Mouse (Mus musculus): ENCODE data around the gene Inf2. TPM values are rescaled to one million over a fixed set of nuclear protein-coding genes. Genes with fewer than 3 reads are reported as not detected.

Gene Inf2
- total and polyA plus RNA-seq, 2 experiments from 2014 or later: 2.7 to 17.1 TPM

DNA sequence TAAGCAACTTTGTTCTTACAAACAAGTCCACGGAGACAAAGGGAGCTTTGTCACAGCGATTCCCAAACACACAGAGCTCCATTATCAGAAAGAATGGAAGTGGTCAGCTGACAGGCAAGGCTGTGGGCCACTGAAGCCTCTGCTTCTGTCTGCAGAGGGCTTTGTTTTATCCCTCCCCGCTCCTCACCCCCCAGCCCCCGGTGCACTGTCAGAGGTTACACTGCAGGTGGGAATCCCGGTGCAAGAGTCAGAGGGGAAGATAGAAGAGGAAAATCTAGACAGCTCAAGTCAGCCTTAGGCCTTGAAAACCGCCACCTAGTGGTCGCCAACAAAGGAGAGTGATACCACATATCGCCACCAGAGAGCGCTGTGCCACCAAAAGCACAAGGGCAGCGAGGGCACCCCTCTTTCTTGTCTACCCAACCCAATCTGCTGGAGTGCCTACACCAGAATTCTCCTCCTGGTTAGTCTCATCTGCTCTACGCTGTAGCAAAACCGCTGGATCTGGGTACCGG is 36.7 kb upstream of the Inf2 start:
- 6% methylated on average over 13 of the region's 13 CpGs for WGBS

DNA sequence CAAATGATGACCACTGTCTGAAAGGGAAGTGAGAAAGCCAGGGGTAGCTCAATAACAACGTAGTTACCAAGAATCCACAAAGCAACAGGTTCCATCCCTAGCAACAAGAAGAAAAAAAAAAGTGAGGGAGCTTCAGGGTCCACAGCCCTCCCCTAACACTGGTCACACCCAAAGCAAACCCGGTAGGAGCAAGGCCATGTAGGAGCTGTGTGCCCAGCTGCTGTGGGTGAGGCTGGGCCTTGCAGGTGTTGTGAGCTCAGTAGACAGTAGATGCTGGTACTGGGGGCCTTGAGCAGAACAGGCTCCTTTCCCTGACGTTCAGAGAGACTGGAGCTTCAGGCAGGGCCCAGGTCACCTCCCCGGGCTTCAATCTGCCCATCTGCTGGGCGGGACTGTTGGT is 36.1 kb upstream of the Inf2 start:
- TF ChIP-seq EP300 (IDR thresholded peaks at IDR 0.05; ENCODE audit: low read depth) (no peak), CTCF (IDR thresholded peaks at IDR 0.05; ENCODE audit: low read depth) (no peak)
- H3K27me3 ChIP-seq (ENCODE audit: control insufficient read depth, insufficient read depth, low read length): no peaks in the 10 kb centered on the region
- ATAC-seq (ENCODE audit: insufficient read depth, low read depth) (no peak), DNase-seq (ENCODE audit: low spot score) (no peak)
- no peak overlapping the region for H3K4me2 ChIP-seq (ENCODE audit: low read depth, low read length)
- no peaks in the 10 kb centered on the region for H3K36me3 ChIP-seq (replicated peaks; ENCODE audit: control insufficient read depth, insufficient read depth, low read length)
- no peak overlapping the region for H3K4me3 ChIP-seq (ENCODE audit: low read depth, low read length)
- 60% methylated on average over 5 of the region's 5 CpGs for WGBS
- no peaks in the 10 kb centered on the region; the same call in 1 of the 2 replicates for H3K4me1 ChIP-seq (ENCODE audit: control insufficient read depth, insufficient read depth)
- H3K9ac ChIP-seq (replicated peaks; ENCODE audit: low read depth, low read length): no peak overlapping the region
- H3K27ac ChIP-seq (ENCODE audit: low read depth): no peak overlapping the region
- no peaks in the 10 kb centered on the region for H3K9me3 ChIP-seq (replicated peaks; ENCODE audit: control insufficient read depth, low read length)

More for the DNA sequence above, 36.7 kb upstream of the Inf2 start:
- Histone ChIP-seq H3K4me3 (ENCODE audit: low read depth, low read length) (no peak overlapping the region), H3K9me3 (replicated peaks; ENCODE audit: control insufficient read depth, low read length) (no peaks in the 10 kb centered on the region), H3K4me2 (ENCODE audit: low read depth, low read length) (no peak overlapping the region), H3K27ac (ENCODE audit: low read depth) (no peak overlapping the region), H3K27me3 (ENCODE audit: control insufficient read depth, insufficient read depth, low read length) (no peaks in the 10 kb centered on the region), H3K36me3 (replicated peaks; ENCODE audit: control insufficient read depth, insufficient read depth, low read length) (no peaks in the 10 kb centered on the region), H3K4me1 (ENCODE audit: control insufficient read depth, insufficient read depth) (no peaks in the 10 kb centered on the region; the same call in 1 of the 2 replicates), H3K9ac (replicated peaks; ENCODE audit: low read depth, low read length) (no peak overlapping the region)
- TF ChIP-seq CTCF (IDR thresholded peaks at IDR 0.05; ENCODE audit: low read depth) (peak; percentile 100), EP300 (IDR thresholded peaks at IDR 0.05; ENCODE audit: low read depth) (no peak)
- ATAC-seq (ENCODE audit: insufficient read depth, low read depth) (peak; percentile 57), DNase-seq (ENCODE audit: low spot score) (peak; percentile 72)

DNA sequence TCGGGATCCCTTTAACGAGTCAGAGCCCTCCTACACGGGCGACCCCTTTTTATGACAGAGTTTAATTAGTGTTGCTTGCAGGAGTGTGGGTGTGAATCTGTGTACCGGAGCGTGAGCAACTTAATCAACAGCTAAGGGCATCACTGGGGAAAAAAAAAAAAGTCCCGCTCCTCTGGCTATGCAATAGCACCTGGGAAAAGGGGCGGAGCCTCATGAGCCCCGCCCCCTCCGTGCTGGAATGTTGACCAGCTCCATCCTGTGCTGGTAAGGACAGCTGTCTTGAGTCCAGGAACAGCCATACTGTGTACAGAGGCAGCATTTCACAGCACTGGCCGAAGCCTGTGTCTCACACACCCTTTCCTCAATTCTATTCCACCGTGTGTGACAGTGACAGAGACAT is 33.7 kb upstream of the Inf2 start:
- Histone ChIP-seq H3K9me3 (replicated peaks; ENCODE audit: control insufficient read depth, low read length) (no peaks in the 10 kb centered on the region), H3K36me3 (replicated peaks; ENCODE audit: control insufficient read depth, insufficient read depth, low read length) (no peaks in the 10 kb centered on the region), H3K4me1 (ENCODE audit: control insufficient read depth, insufficient read depth) (peaks cover 4% of the 10 kb centered on the region; the same call in 1 of the 2 replicates), H3K27me3 (ENCODE audit: control insufficient read depth, insufficient read depth, low read length) (no peaks in the 10 kb centered on the region), H3K4me2 (ENCODE audit: low read depth, low read length) (no peak overlapping the region), H3K9ac (replicated peaks; ENCODE audit: low read depth, low read length) (no peak overlapping the region), H3K4me3 (ENCODE audit: low read depth, low read length) (no peak overlapping the region), H3K27ac (ENCODE audit: low read depth) (no peak overlapping the region)
- WGBS: 44% methylated on average over 12 of the region's 12 CpGs
- TF ChIP-seq EP300 (IDR thresholded peaks at IDR 0.05; ENCODE audit: low read depth) (no peak), CTCF (IDR thresholded peaks at IDR 0.05; ENCODE audit: low read depth) (no peak)
- ATAC-seq (ENCODE audit: insufficient read depth, low read depth) (no peak), DNase-seq (ENCODE audit: low spot score) (no peak)

DNA sequence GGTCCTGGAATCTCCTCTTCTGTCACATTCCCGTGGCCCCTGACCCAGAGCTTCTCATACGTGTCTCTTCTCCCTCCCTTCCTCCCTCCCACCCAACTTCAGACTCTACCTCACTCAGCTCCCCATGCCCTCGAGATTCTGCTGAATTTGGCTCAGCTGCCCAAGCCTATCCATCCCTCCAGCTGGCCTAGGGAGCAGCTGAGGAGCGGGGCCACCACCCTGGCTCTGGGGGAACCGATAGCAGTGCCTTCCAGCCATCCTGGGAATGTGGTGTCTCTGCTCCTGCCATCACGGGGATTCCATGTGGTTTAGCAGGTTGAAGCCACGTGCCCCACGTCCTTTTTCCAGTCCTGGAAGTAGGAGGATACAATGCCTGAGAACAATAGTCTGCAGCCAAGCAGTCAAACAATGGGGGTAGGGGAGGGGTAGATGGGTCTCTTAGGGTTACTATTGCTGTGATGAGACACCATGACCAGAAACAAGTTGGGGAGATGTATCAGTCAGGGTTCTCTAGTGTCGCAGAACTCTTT is 32.0 kb upstream of the Inf2 start:
- no peak for TF ChIP-seq EP300 (IDR thresholded peaks at IDR 0.05; ENCODE audit: low read depth)
- TF ChIP-seq CTCF (IDR thresholded peaks at IDR 0.05; ENCODE audit: low read depth): no peak
- Histone ChIP-seq H3K9me3 (replicated peaks; ENCODE audit: control insufficient read depth, low read length) (no peaks in the 10 kb centered on the region), H3K4me3 (ENCODE audit: low read depth, low read length) (no peak overlapping the region), H3K27ac (ENCODE audit: low read depth) (no peak overlapping the region), H3K4me1 (ENCODE audit: control insufficient read depth, insufficient read depth) (peaks cover 5% of the 10 kb centered on the region; the same call in 1 of the 2 replicates), H3K36me3 (replicated peaks; ENCODE audit: control insufficient read depth, insufficient read depth, low read length) (no peaks in the 10 kb centered on the region), H3K9ac (replicated peaks; ENCODE audit: low read depth, low read length) (no peak overlapping the region), H3K4me2 (ENCODE audit: low read depth, low read length) (no peak overlapping the region), H3K27me3 (ENCODE audit: control insufficient read depth, insufficient read depth, low read length) (no peaks in the 10 kb centered on the region)
- WGBS: 67% methylated on average over 9 of the region's 9 CpGs
- DNase-seq (ENCODE audit: low spot score) (no peak), ATAC-seq (ENCODE audit: insufficient read depth, low read depth) (no peak)

DNA sequence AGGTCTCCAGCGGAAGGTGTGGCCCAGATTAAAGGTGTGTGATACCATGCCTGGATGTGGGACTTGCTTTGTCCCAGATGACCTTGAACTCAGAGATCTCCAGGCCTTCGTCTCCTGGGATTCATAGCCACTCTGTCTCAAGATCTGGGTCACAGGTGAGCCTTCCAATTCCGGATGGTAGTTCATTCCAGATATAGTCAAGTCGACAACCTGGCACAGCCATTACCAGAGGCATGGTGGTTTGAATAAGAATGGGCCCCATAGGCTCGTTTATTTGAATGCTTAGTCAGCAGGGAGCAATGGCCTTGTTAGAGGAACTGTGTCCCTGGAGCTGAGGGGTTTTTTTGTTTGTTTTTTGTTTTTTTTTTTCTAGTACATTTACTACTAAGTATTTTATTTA is 31.4 kb upstream of the Inf2 start:
- no peak overlapping the region for H3K9ac ChIP-seq (replicated peaks; ENCODE audit: low read depth, low read length)
- 0 out of 2 replicates have a peak, but pooled peaks cover 5% of the 10 kb centered on the region for H3K4me1 ChIP-seq (ENCODE audit: control insufficient read depth, insufficient read depth)
- no peak for ATAC-seq (ENCODE audit: insufficient read depth, low read depth)
- TF ChIP-seq EP300 (IDR thresholded peaks at IDR 0.05; ENCODE audit: low read depth): no peak
- no peak for TF ChIP-seq CTCF (IDR thresholded peaks at IDR 0.05; ENCODE audit: low read depth)
- H3K27ac ChIP-seq (ENCODE audit: low read depth): no peak overlapping the region
- H3K36me3 ChIP-seq (replicated peaks; ENCODE audit: control insufficient read depth, insufficient read depth, low read length): no peaks in the 10 kb centered on the region
- 86% methylated on average over 5 of the region's 5 CpGs for WGBS
- no peaks in the 10 kb centered on the region for H3K27me3 ChIP-seq (ENCODE audit: control insufficient read depth, insufficient read depth, low read length)
- H3K9me3 ChIP-seq (replicated peaks; ENCODE audit: control insufficient read depth, low read length): no peaks in the 10 kb centered on the region
- H3K4me3 ChIP-seq (ENCODE audit: low read depth, low read length): no peak overlapping the region
- H3K4me2 ChIP-seq (ENCODE audit: low read depth, low read length): no peak overlapping the region
- DNase-seq (ENCODE audit: low spot score): no peak

DNA sequence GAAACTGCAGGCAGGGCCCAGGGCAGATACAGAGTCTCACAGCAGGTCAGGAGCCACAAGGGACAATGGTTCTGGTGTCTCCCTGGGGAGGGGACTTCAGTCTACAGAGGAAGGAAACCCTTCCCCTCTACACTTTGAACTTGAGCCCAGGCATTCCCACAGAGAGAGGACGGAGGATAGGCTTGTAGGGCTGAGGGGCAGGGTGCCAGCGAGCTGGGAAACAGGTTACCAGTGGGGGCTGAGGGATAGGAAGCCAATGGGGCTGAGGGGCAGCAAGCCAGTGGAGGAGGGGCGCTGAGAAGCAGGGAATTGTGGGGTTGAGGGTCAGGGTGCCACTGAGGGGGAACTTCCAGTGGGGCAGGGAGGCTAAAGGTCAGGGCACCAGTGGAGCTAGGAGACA is 29.4 kb upstream of the Inf2 start:
- 44% methylated on average over 3 of the region's 3 CpGs for WGBS
- 0 out of 2 replicates have a peak, but pooled peaks have one; percentile 16 for ATAC-seq (ENCODE audit: insufficient read depth, low read depth)
- Histone ChIP-seq H3K4me3 (ENCODE audit: low read depth, low read length) (no peak overlapping the region), H3K4me2 (ENCODE audit: low read depth, low read length) (no peak overlapping the region), H3K9me3 (replicated peaks; ENCODE audit: control insufficient read depth, low read length) (no peaks in the 10 kb centered on the region), H3K4me1 (ENCODE audit: control insufficient read depth, insufficient read depth) (0 out of 2 replicates have a peak, but pooled peaks cover 5% of the 10 kb centered on the region), H3K27ac (ENCODE audit: low read depth) (no peak overlapping the region), H3K9ac (replicated peaks; ENCODE audit: low read depth, low read length) (no peak overlapping the region), H3K27me3 (ENCODE audit: control insufficient read depth, insufficient read depth, low read length) (no peaks in the 10 kb centered on the region), H3K36me3 (replicated peaks; ENCODE audit: control insufficient read depth, insufficient read depth, low read length) (no peaks in the 10 kb centered on the region)
- TF ChIP-seq CTCF (IDR thresholded peaks at IDR 0.05; ENCODE audit: low read depth) (no peak), EP300 (IDR thresholded peaks at IDR 0.05; ENCODE audit: low read depth) (no peak)
- no peak for DNase-seq (ENCODE audit: low spot score)
